ENCODE assay signal across 9 mouse cellular contexts in genomic region chr11:56159412-56160074, GRCm38 (mm10).
DNase-seq lines count a peak whose midpoint lies in the region; ATAC-seq and TF ChIP-seq lines count a peak whose summit lies in the region.
"Had no signal": no experiment of that assay in that cellular context is flagged by ENCODE, and none has a peak within 500 bp of the region (broad histone marks: within the 10 kb centered on the region; RNA-seq: fewer than 3 reads in every experiment).

No protein-coding gene starts in this region.

- no peaks in the 10 kb centered on the region for H3K36me3 ChIP-seq in CH12.LX (replicated peaks in 1 of 2; ENCODE audit: control insufficient read depth in 1 of 2, insufficient read depth in 1 of 2, low read length in 1 of 2)
- no peaks in the 10 kb centered on the region for H3K36me3 ChIP-seq in embryonic facial prominence, embryonic 14.5 days (ENCODE audit: control insufficient read depth, insufficient read depth, low read length)
- no peaks in the 10 kb centered on the region for H3K36me3 ChIP-seq in hindbrain, embryonic 13.5 days
- H3K36me3 ChIP-seq in midbrain, embryonic 16.5 days (ENCODE audit: control insufficient read depth, insufficient read depth, low read length) = no peaks in the 10 kb centered on the region
- H3K36me3 ChIP-seq: liver, embryonic 13.5 days had no signal

- no peak overlapping the region for H3K9ac ChIP-seq in CH12.LX (ENCODE audit: insufficient read depth, low read depth)
- H3K9ac ChIP-seq in embryonic facial prominence, embryonic 14.5 days (ENCODE audit: low read depth, low read length) = no peak overlapping the region
- no peak overlapping the region for H3K9ac ChIP-seq in hindbrain, embryonic 13.5 days
- H3K9ac ChIP-seq in midbrain, embryonic 16.5 days (ENCODE audit: low read depth, low read length) = no peak overlapping the region
- H3K9ac ChIP-seq: liver, embryonic 13.5 days had no signal

- H3K9me3 ChIP-seq in CH12.LX (replicated peaks; ENCODE audit: low read length) = no peaks in the 10 kb centered on the region
- no peaks in the 10 kb centered on the region for H3K9me3 ChIP-seq in embryonic facial prominence, embryonic 14.5 days (ENCODE audit: control insufficient read depth, low read length)
- no peaks in the 10 kb centered on the region for H3K9me3 ChIP-seq in hindbrain, embryonic 13.5 days
- H3K9me3 ChIP-seq in midbrain, embryonic 16.5 days (replicated peaks; ENCODE audit: control insufficient read depth, low read length, poor library complexity, severe bottlenecking) = no peaks in the 10 kb centered on the region
- H3K9me3 ChIP-seq: liver, embryonic 13.5 days had no signal

- no peak for TF ChIP-seq EP300 in CH12.LX (IDR thresholded peaks at IDR 0.05; ENCODE audit: low read length)

- H3K27me3 ChIP-seq in CH12.LX (replicated peaks) = peaks cover 4% of the 10 kb centered on the region
- H3K27me3 ChIP-seq in Patski = no peaks in the 10 kb centered on the region
- no peaks in the 10 kb centered on the region for H3K27me3 ChIP-seq in embryonic facial prominence, embryonic 14.5 days (replicated peaks; ENCODE audit: control insufficient read depth, insufficient read depth, low read length)
- H3K27me3 ChIP-seq in hindbrain, embryonic 13.5 days = peaks cover 5% of the 10 kb centered on the region
- no peaks in the 10 kb centered on the region for H3K27me3 ChIP-seq in midbrain, embryonic 16.5 days (ENCODE audit: control insufficient read depth, insufficient read depth, low read depth, low read length)
- H3K27me3 ChIP-seq: liver, embryonic 13.5 days had no signal

- no peak overlapping the region for H3K27ac ChIP-seq in CH12.LX (ENCODE audit: insufficient read depth, low read depth)
- H3K27ac ChIP-seq in embryonic facial prominence, embryonic 14.5 days (replicated peaks; ENCODE audit: low read depth, low read length) = no peak overlapping the region
- H3K27ac ChIP-seq in hindbrain, embryonic 13.5 days = peak overlapping the region; percentile 61
- no peak overlapping the region for H3K27ac ChIP-seq in midbrain, embryonic 16.5 days (ENCODE audit: low read length)
- H3K27ac ChIP-seq: liver, embryonic 13.5 days had no signal

- CTCF ChIA-PET in Patski (lab: Charles Lee) = interaction anchor here (1.2 kb wide), 1 partner anchor 1308 kb away, joined by 3 read pairs; no protein-coding TSS in a partner anchor

- ATAC-seq in Patski = peak; percentile 44
- ATAC-seq in embryonic facial prominence, embryonic 14.5 days (ENCODE audit: low read depth) = peak; percentile 50; the same call in 1 of the 2 replicates
- peak; percentile 92 for ATAC-seq in hindbrain, embryonic 13.5 days (ENCODE audit: low FRiP score)
- ATAC-seq in midbrain, embryonic 16.5 days = peak; percentile 76
- no peak for ATAC-seq in erythroid progenitor cell, adult 5-6 weeks (replicated peaks; ENCODE audit: low FRiP score, poor library complexity, severe bottlenecking)

- 45% methylated on average over 10 of the region's 10 CpGs for WGBS in embryonic facial prominence, embryonic 14.5 days
- 32% methylated on average over 10 of the region's 10 CpGs for WGBS in hindbrain, embryonic 13.5 days
- WGBS in midbrain, embryonic 16.5 days = 21% methylated on average over 10 of the region's 10 CpGs

- TF ChIP-seq RAD21 in CH12.LX (IDR thresholded peaks at IDR 0.05; ENCODE audit: low read depth, low read length) = peak; percentile 62

- POLR2A ChIA-PET in Patski (lab: Charles Lee) = interaction anchor here (0.6 kb wide), 2 partner anchors 10 to 17 kb away, joined by 3 to 4 read pairs; no protein-coding TSS in a partner anchor

- no peak overlapping the region for H3K4me3 ChIP-seq in CH12.LX (replicated peaks in 1 of 3; ENCODE audit: low read depth in 2 of 3, low read length in 2 of 3, poor library complexity in 1 of 3)
- no peak overlapping the region for H3K4me3 ChIP-seq in embryonic facial prominence, embryonic 14.5 days (ENCODE audit: low read depth, low read length)
- no peak overlapping the region for H3K4me3 ChIP-seq in hindbrain, embryonic 13.5 days
- no peak overlapping the region for H3K4me3 ChIP-seq in midbrain, embryonic 16.5 days (ENCODE audit: low read depth, low read length)
- H3K4me3 ChIP-seq: liver, embryonic 13.5 days had no signal

- no peaks in the 10 kb centered on the region for H3K79me2 ChIP-seq in CH12.LX (replicated peaks; ENCODE audit: control insufficient read depth, extremely low read depth, insufficient read depth, poor library complexity, severe bottlenecking)

- peak; percentile 69 for DNase-seq in CH12.LX (ENCODE audit: extremely low read depth)
- no peak for DNase-seq in Patski (ENCODE audit: low read depth, low spot score)
- peak; percentile 68 for DNase-seq in embryonic facial prominence, embryonic 14.5 days (ENCODE audit: low spot score)
- peak; percentile 35 to 43 for DNase-seq in left cerebral cortex, postnatal 10 days (ENCODE audit: extremely low spot score in 1 of 2, low spot score in 2 of 2)
- no peak for DNase-seq in T-cell, adult 2 months (ENCODE audit: low spot score)
- DNase-seq: liver, embryonic 13.5 days had no signal

- TF ChIP-seq POLR2A in CH12.LX (IDR thresholded peaks at IDR 0.05; ENCODE audit: low read depth, low read length) = no peak

- peaks cover 0 to 10% of the 10 kb centered on the region in 2 experiments; a peak in 2 of 4 replicates for H3K4me1 ChIP-seq in CH12.LX (ENCODE audit: control insufficient read depth in 1 of 2, insufficient read depth in 2 of 2)
- H3K4me1 ChIP-seq in embryonic facial prominence, embryonic 14.5 days (ENCODE audit: control insufficient read depth, insufficient read depth, low read length) = no peaks in the 10 kb centered on the region
- 0 out of 2 replicates have a peak, but pooled peaks cover 3% of the 10 kb centered on the region for H3K4me1 ChIP-seq in hindbrain, embryonic 13.5 days (replicated peaks)
- H3K4me1 ChIP-seq in midbrain, embryonic 16.5 days (ENCODE audit: control insufficient read depth, insufficient read depth, low read length) = peaks cover 4% of the 10 kb centered on the region; the same call in 1 of the 2 replicates
- H3K4me1 ChIP-seq: liver, embryonic 13.5 days had no signal

- no peak overlapping the region for H3K4me2 ChIP-seq in CH12.LX (ENCODE audit: insufficient read depth, low read depth, poor library complexity, severe bottlenecking)
- no peak overlapping the region for H3K4me2 ChIP-seq in embryonic facial prominence, embryonic 14.5 days (ENCODE audit: low read depth, low read length)
- peak overlapping the region; percentile 11; the same call in 1 of the 2 replicates for H3K4me2 ChIP-seq in hindbrain, embryonic 13.5 days
- H3K4me2 ChIP-seq in midbrain, embryonic 16.5 days (ENCODE audit: low read length) = 0 out of 2 replicates have a peak overlapping the region, but pooled peaks have one; percentile 23
- H3K4me2 ChIP-seq: liver, embryonic 13.5 days had no signal

- dilution Hi-C loops in CH12.LX (cut with MboI; ENCODE audit: extremely low pct_ligation_motif_present, extremely low pct_unique_long_range_greater_than_20kb, low sequenced_read_pairs) = no loop called here

- TF ChIP-seq CTCF in CH12.LX (conservative IDR thresholded peaks at IDR 0.05 in 1 of 2, IDR thresholded peaks at IDR 0.05 in 1 of 2; ENCODE audit: low read depth in 2 of 2, low read length in 2 of 2) (peak; percentile 51 to 61; a peak in 3 of 4 replicates), Patski (IDR thresholded peaks at IDR 0.05) (peak; percentile 70)

- in situ Hi-C loops in CH12.LX (cut with MboI; ENCODE audit: low pct_ligation_motif_present, low pct_unique_long_range_greater_than_20kb, low sequenced_read_pairs) (no loop called here), Patski (cut with MboI; ENCODE audit: low pct_unique_long_range_greater_than_20kb) (loop anchor here (25.0 kb wide), 1 partner anchor 1153 kb away; no protein-coding TSS in a partner anchor)

- intact Hi-C loops in left cerebral cortex, postnatal 10 days (cut with DNase I) = loop anchor here (10.0 kb wide), 1 partner anchor 855 kb away; the partner anchor contains the start of gene Gria1

TF ChIP-seq in CH12.LX, 34 proteins besides CTCF, POLR2A, EP300 and RAD21:
- TF ChIP-seq USF1 (IDR thresholded peaks at IDR 0.05; ENCODE audit: low read depth, low read length) = no peak
- no peak for TF ChIP-seq MAX (IDR thresholded peaks at IDR 0.05; ENCODE audit: low read length)
- TF ChIP-seq MEF2A (IDR thresholded peaks at IDR 0.05; ENCODE audit: borderline replicate concordance, low read depth, low read length) = no peak
- peak; percentile 38 for TF ChIP-seq SMC3 (IDR thresholded peaks at IDR 0.05; ENCODE audit: low read depth, low read length)
- no peak for TF ChIP-seq MAZ (IDR thresholded peaks at IDR 0.05; ENCODE audit: low read depth, low read length)
- TF ChIP-seq NRF1 (IDR thresholded peaks at IDR 0.05; ENCODE audit: low read depth, low read length) = no peak

Comparison
In these comparisons a context has a peak if more than half of its experiments do, and no peak if none do; other contexts are left out.
1. DNase-seq: peak in CH12.LX (single experiment), embryonic facial prominence, embryonic 14.5 days (single experiment) and left cerebral cortex, postnatal 10 days (2 of 2); none in Patski (single experiment) and T-cell, adult 2 months (single experiment).
2. H3K4me2 ChIP-seq: peak in hindbrain, embryonic 13.5 days (single experiment) and midbrain, embryonic 16.5 days (single experiment); none in CH12.LX (single experiment) and embryonic facial prominence, embryonic 14.5 days (single experiment).